ENCODE assay signal across 24 mouse cellular contexts in genomic region chr11:16505999-16506398, GRCm38 (mm10). TPM values are rescaled to one million over a fixed set of nuclear protein-coding genes. Genes with fewer than 3 reads are reported as not detected.
DNase-seq lines count a peak whose midpoint lies in the region; ATAC-seq and TF ChIP-seq lines count a peak whose summit lies in the region.
"Had no signal": no experiment of that assay in that cellular context is flagged by ENCODE, and none has a peak within 500 bp of the region (broad histone marks: within the 10 kb centered on the region; RNA-seq: fewer than 3 reads in every experiment).

No protein-coding gene starts in this region.

- H3K27me3 ChIP-seq in heart, embryonic 13.5 days (replicated peaks) = no peaks in the 10 kb centered on the region
- no peaks in the 10 kb centered on the region for H3K27me3 ChIP-seq in heart, adult 2 months (ENCODE audit: control insufficient read depth, insufficient read depth, low read length)
- 0 out of 2 replicates have a peak, but pooled peaks cover 3% of the 10 kb centered on the region for H3K27me3 ChIP-seq in liver, embryonic 15.5 days
- H3K27me3 ChIP-seq in midbrain, embryonic 14.5 days (ENCODE audit: control insufficient read depth, insufficient read depth, low read length) = no peaks in the 10 kb centered on the region
- H3K27me3 ChIP-seq: forebrain, embryonic 13.5 days; hindbrain, embryonic 12.5 days; limb, embryonic 12.5 days; Patski had no signal

- no peak overlapping the region for H3K9ac ChIP-seq in heart, embryonic 13.5 days
- H3K9ac ChIP-seq in heart, adult 2 months (ENCODE audit: low read depth, low read length) = no peak overlapping the region
- no peak overlapping the region for H3K9ac ChIP-seq in liver, embryonic 15.5 days
- H3K9ac ChIP-seq in midbrain, embryonic 14.5 days (replicated peaks; ENCODE audit: low read length) = no peak overlapping the region
- H3K9ac ChIP-seq: forebrain, embryonic 13.5 days; hindbrain, embryonic 12.5 days; limb, embryonic 12.5 days had no signal

- no peak for TF ChIP-seq CTCF in heart, adult 2 months (IDR thresholded peaks at IDR 0.05)
- TF ChIP-seq CTCF in layer of hippocampus, adult 2 months (conservative IDR thresholded peaks at IDR 0.05) = no peak

- intact Hi-C loops in heart, adult 2 months (cut with DNase I) = loop anchor here (5.0 kb wide), 1 partner anchor 446 kb away; the partner anchor contains the start of gene Fbxo48

- 91% methylated on average over 6 of the region's 6 CpGs for WGBS in heart, embryonic 13.5 days
- WGBS in heart, adult 2 months = 97% methylated on average over 6 of the region's 6 CpGs
- WGBS in liver, embryonic 15.5 days (ENCODE audit: insufficient replicate concordance) = 44% methylated on average over 6 of the region's 6 CpGs
- 94% methylated on average over 6 of the region's 6 CpGs for WGBS in midbrain, embryonic 14.5 days

- TF ChIP-seq POLR2A in heart, adult 2 months (IDR thresholded peaks at IDR 0.05; ENCODE audit: insufficient read depth, low read depth, low read length) = no peak

- no peaks in the 10 kb centered on the region for H3K9me3 ChIP-seq in heart, embryonic 13.5 days
- H3K9me3 ChIP-seq in liver, embryonic 15.5 days (replicated peaks) = no peaks in the 10 kb centered on the region
- no peaks in the 10 kb centered on the region for H3K9me3 ChIP-seq in midbrain, embryonic 14.5 days (ENCODE audit: control insufficient read depth, low read length)
- H3K9me3 ChIP-seq: embryonic facial prominence, embryonic 10.5 days; forebrain, embryonic 13.5 days; heart, embryonic 10.5 days; hindbrain, embryonic 12.5 days; limb, embryonic 12.5 days had no signal

- no peak for ATAC-seq in heart, embryonic 13.5 days (ENCODE audit: extremely low read depth, insufficient number of reproducible peaks, low FRiP score, low TSS enrichment)
- peak; percentile 28 for ATAC-seq in erythroid progenitor cell, adult 5-6 weeks (replicated peaks; ENCODE audit: low FRiP score, poor library complexity, severe bottlenecking)
- ATAC-seq in liver, embryonic 15.5 days (ENCODE audit: insufficient read depth) = peak; percentile 3; the same call in 1 of the 2 replicates
- ATAC-seq in midbrain, embryonic 14.5 days (ENCODE audit: low FRiP score, low TSS enrichment) = no peak
- ATAC-seq: CD4-positive, CD25-positive, alpha-beta regulatory T cell, adult 4 months; forebrain, embryonic 13.5 days; Patski had no signal

- peak overlapping the region; percentile 91 for H3K4me3 ChIP-seq in heart, embryonic 13.5 days
- no peak overlapping the region for H3K4me3 ChIP-seq in heart, adult 2 months
- peak overlapping the region; percentile 85 for H3K4me3 ChIP-seq in liver, embryonic 15.5 days (replicated peaks)
- H3K4me3 ChIP-seq in midbrain, embryonic 14.5 days (replicated peaks; ENCODE audit: low read depth, low read length) = no peak overlapping the region
- no peak overlapping the region for H3K4me3 ChIP-seq in layer of hippocampus, adult 2 months
- H3K4me3 ChIP-seq: forebrain, embryonic 13.5 days had no signal

- H3K27ac ChIP-seq in heart, embryonic 13.5 days (replicated peaks) = no peak overlapping the region
- H3K27ac ChIP-seq in heart, adult 2 months = no peak overlapping the region
- H3K27ac ChIP-seq in liver, embryonic 15.5 days (replicated peaks) = peak overlapping the region; percentile 91
- H3K27ac ChIP-seq in midbrain, embryonic 14.5 days (replicated peaks; ENCODE audit: low read depth, low read length) = no peak overlapping the region
- H3K27ac ChIP-seq in layer of hippocampus, adult 2 months = no peak overlapping the region
- H3K27ac ChIP-seq: embryonic facial prominence, embryonic 10.5 days; forebrain, embryonic 13.5 days; gastrocnemius, adult 2 months; heart, embryonic 10.5 days; hindbrain, embryonic 12.5 days; kidney, postnatal 0 days; limb, embryonic 12.5 days; stomach, postnatal 0 days had no signal

- no peak for TF ChIP-seq EP300 in heart, adult 2 months (IDR thresholded peaks at IDR 0.05; ENCODE audit: insufficient read depth, low read depth, low read length)

- H3K79me2 ChIP-seq in heart, adult 2 months (replicated peaks; ENCODE audit: control insufficient read depth, insufficient read depth, low read length) = no peaks in the 10 kb centered on the region; the same call in 1 of the 2 replicates

- peaks cover 15% of the 10 kb centered on the region for H3K4me1 ChIP-seq in heart, embryonic 13.5 days
- peaks cover 1% of the 10 kb centered on the region for H3K4me1 ChIP-seq in heart, adult 2 months (ENCODE audit: control insufficient read depth, insufficient read depth, low read length)
- H3K4me1 ChIP-seq in liver, embryonic 15.5 days (replicated peaks) = peaks cover 39% of the 10 kb centered on the region
- H3K4me1 ChIP-seq in midbrain, embryonic 14.5 days (ENCODE audit: control insufficient read depth, insufficient read depth, low read length) = peaks cover 10% of the 10 kb centered on the region

- DNase-seq in heart, adult 2 months = no peak
- DNase-seq in midbrain, embryonic 14.5 days = no peak
- DNase-seq in adrenal gland, postnatal 10 days = no peak
- DNase-seq in layer of hippocampus, adult 2 months (ENCODE audit: low spot score in 2 of 2) = no peak
- DNase-seq: cerebellum, adult 11-12 months; cerebellum, postnatal 10 days; gastrocnemius, adult 2 months; heart, postnatal 14 days; kidney, adult 2 months; lung, adult 2 months; right cerebral cortex, postnatal 14 days; thymus, adult 2 months had no signal

- peak overlapping the region; percentile 85 for H3K4me2 ChIP-seq in heart, embryonic 13.5 days
- peak overlapping the region; percentile 59 for H3K4me2 ChIP-seq in liver, embryonic 15.5 days
- no peak overlapping the region for H3K4me2 ChIP-seq in midbrain, embryonic 14.5 days (ENCODE audit: low read length)

- peaks cover 49% of the 10 kb centered on the region for H3K36me3 ChIP-seq in heart, embryonic 13.5 days
- H3K36me3 ChIP-seq in heart, adult 2 months (ENCODE audit: control insufficient read depth, insufficient read depth, low read length) = peaks cover 17% of the 10 kb centered on the region
- peaks cover 36% of the 10 kb centered on the region for H3K36me3 ChIP-seq in liver, embryonic 15.5 days (replicated peaks)
- peaks cover 37% of the 10 kb centered on the region for H3K36me3 ChIP-seq in midbrain, embryonic 14.5 days (ENCODE audit: control insufficient read depth, insufficient read depth, low read length)

RNA-seq across cellular contexts. Expression of gene Sec61g, which starts 2.3 kb away (rescaled TPM):
- 30.5 and 31.4 TPM in 2 replicates for polyA plus RNA-seq in heart, embryonic 13.5 days (2015; fragmentation: Nextera tagmentation; extraction: Ambion mirVana)
- total RNA-seq in heart, adult 2 months (2021) = 1 to 10 TPM; 2.6 to 4.0 TPM
- polyA plus RNA-seq in heart, adult 2 months (2012; rRNA removed) = 17.5 and 18.0 TPM in 2 replicates
- 12.6 and 36.8 TPM in 2 replicates for total RNA-seq in erythroid progenitor cell, adult 5-6 weeks (2015; ENCODE audit: low replicate concordance)
- 30.5 and 33.2 TPM in 2 replicates for total RNA-seq in erythroid progenitor cell, adult 5-6 weeks (2017; ENCODE audit: low replicate concordance)
- 25.4 and 33.2 TPM in 2 replicates for polyA plus RNA-seq in liver, embryonic 15.5 days (2015; fragmentation: Nextera tagmentation; extraction: Ambion mirVana)
- 27.7 and 32.9 TPM in 2 replicates for polyA plus RNA-seq in midbrain, embryonic 14.5 days (2014; fragmentation: Nextera tagmentation; extraction: Ambion mirVana)
- total RNA-seq in adrenal gland, postnatal 10 days (2021) = 1 to 10 TPM; 8.6 to 9.6 TPM
- total RNA-seq in layer of hippocampus, adult 2 months (2021) = 10 to 100 TPM in 1 of 2 experiments, 1 to 10 TPM in 1; 9.0 to 13.2 TPM

Comparison
In these comparisons a context has a peak if more than half of its experiments do, and no peak if none do; other contexts are left out.
1. H3K4me3 ChIP-seq: peak in heart, embryonic 13.5 days (single experiment) and liver, embryonic 15.5 days (single experiment); none in heart, adult 2 months (single experiment), midbrain, embryonic 14.5 days (single experiment) and layer of hippocampus, adult 2 months (single experiment).
2. ATAC-seq: peak in erythroid progenitor cell, adult 5-6 weeks (single experiment) and liver, embryonic 15.5 days (single experiment); none in heart, embryonic 13.5 days (single experiment) and midbrain, embryonic 14.5 days (single experiment).